Mouse (Mus musculus): ENCODE results near the gene Rgma.

Gene Rgma

DNA sequence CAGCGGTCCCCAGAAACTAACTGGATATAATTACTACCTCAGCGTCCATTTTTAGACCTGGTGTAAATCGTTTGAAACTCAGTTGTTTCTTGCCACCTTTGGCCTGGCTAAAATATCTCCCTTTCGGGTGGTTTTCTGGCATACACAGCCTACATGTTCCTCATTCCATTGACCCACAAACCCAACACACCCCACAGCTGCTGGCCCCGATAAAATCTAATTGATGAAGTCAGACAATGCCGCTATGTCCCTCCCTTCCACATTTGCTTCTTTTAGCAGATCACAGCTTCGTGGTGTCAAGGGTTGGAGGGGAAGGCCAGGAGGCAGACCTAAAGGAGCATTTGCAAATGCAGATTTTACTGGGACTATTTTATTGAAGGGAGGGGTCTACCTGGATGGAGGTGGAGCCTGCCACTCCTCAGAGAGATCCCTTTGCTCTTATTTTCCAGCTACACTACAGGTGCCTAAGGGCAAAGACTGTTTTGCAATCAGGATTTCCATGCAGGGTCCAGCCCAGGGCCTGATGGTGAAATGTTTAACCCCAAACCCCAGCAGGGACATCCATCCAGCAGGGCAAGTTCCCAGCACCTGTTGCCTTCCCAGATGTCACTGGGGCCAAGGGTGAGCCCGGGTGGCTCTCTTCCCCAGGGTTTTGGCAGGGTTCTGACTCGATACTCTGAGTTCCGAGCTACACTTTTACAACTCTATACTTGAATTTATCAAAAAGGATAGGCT is 3.6 kb upstream of the Rgma start:
- DNase-seq (ENCODE audit: low spot score in 2 of 2): no peak

GRCm38 (mm10) chr7:73372352-73372970 is 2.8 kb upstream of the Rgma start:
- DNase-seq (ENCODE audit: low spot score in 2 of 2): peak; percentile 28 to 54

DNA sequence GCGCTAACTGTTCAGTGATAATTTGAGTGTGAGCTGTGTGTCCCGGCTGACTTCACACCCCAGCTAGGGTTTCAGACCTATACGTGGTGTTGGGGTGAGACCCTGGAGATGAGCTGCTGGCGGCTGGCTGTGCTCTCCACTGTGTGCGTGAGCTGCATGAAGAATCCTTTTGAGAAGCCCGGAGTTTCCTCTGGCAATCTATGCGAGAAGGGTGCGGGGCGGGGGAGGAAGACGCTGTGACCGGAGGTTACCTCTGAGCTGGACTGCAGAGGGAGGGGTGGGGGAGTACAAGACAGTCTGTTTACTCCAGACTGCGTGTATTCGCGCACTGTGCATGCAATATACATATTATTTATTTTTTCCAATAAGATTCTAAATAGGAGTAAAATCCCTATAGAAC is 582 bp upstream of the Rgma start:
- DNase-seq (ENCODE audit: low spot score in 2 of 2): peak in 1 of 2 experiments; percentile 38

DNA sequence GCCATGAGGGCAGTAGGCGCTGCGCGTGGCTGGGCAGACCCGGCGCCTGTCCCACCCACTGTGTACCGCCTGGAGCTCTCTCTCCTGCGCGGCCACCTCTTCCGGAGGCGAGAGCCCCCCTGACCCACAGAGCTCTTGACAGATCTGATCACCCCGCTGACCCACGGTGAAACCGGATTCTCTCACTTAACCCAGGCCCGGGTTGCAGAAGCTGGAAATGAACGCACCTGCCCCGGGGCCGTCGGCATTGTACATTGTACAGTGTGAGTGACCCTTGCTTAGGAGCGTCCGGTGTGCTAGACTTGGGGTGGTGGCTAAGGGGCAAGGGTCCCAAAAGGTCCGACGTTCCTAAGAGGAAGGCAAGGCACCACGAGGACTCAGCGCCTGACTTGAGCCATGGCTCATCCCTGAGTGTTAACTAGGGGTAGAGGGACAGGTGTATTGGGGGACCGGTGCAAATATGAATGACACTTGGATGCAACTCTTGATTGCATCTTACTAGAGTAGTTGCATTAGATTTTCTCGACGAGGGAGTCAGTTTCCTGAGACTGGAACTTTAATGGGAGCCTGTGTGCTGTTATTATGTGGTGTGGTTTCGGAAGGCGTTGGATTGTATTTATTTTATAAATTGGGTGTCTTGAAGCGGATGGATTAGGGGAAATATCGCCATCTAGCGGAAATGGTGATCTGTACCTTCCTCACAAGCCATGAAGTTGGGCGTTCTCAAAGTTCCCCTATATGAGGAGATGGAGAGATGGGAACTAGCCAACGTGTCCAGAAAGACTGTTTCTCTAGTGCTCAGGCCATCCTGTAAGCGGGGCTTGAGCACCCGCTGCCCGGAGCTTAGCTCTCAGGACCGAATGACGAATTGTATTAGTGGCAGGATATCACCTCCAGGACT is 1.0 kb downstream of the Rgma start:
- DNase-seq (ENCODE audit: low spot score in 2 of 2): peak; percentile 43 to 63

DNA sequence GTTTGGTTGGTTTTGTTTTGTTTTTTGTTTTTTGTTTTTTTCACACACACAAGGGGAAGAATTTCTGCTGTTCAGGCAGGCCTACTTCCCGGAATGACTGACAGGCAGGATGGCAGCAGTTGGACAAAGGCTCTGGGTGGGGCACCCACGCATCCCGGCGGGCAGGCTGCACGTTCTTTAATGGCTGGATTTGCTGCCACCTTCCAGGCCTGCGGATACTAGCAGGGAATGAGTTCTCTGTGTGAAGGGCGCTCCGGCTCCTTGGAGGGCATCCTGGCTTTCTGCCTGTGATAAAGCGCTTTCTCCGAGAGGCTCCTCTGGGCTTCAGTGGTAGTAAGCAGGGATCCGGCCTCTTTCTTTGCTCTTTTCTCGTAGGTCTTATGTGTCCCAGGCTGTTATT is 2.0 kb downstream of the Rgma start:
- DNase-seq (ENCODE audit: low spot score in 2 of 2): no peak

DNA sequence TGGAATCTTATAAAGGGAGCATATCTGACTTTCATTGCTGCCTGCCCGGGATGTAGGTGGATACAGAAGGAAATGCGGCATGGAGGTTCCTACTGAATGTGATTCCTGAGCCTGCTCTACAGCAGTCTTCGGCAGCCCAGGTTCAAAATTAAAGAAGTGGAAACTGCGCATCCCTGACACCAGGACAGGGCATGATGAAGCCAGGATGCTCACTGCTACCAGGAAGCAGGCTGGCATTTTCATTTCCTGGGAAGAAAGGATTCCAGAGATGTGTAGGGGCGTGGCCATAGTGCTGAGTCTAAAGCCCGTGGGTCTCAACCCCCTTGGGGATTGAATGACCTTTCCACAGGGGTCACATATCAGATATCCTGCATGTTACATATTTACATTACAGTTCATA is 2.7 kb downstream of the Rgma start:
- no peak for DNase-seq (ENCODE audit: low spot score in 2 of 2)

DNA sequence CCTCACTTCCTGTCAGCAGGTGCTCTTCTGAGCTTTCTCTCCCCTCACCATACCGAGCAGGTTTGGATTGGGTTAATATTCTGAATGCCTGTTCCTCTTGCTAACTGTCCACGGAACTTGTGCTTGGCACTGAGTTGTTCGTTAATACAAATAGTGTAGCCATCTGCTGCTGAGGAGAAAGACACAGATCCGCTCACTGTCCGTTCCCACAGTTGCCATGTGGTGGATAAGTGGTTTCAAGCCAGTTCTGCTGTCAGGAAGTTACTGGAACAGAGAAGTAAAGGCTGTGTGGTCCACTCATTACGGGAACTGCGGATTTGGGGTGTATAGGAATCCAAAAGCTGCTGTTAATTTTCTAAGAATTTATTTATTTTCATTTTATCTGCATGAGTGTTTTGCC is 7.5 kb downstream of the Rgma start:
- no peak for DNase-seq (ENCODE audit: low spot score in 2 of 2)

DNA sequence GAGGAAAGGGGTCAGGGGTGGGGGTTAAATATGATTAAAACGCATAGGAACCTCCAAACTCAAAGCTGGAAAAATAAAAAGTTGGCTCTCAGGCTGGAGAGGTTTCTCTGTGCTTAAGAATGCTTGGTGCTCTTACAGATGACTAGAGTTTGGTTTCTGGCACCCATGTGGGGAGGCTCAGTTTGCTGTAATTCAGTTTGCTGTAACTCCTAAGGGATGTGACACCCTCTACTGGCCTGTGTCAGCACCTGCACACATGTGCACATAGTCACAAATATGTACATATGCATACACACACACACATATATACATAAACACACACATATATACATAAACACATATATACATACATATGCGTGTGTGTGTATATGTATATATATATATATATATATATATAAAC is 13.6 kb downstream of the Rgma start:
- no peak for DNase-seq (ENCODE audit: low spot score in 2 of 2)

DNA sequence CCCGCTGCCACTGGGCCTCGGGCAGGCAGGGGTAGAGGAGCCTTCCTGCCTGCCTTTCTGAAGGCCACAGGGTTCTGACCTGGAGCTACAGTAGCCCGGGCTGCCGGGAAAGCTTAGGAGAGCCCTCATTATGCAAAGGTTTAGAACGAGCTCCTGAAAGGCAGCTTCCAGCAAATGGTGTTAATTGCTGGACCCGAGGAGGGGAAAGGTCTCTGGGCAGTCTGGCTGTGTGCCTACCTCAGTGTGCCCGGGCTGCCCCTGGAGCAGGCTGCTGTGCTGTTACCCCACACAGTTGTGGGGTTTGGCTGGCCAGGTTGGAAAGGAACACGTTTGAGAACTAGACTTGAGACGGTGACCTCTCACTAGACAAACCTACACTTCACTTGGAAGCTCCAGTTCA is 14.1 kb downstream of the Rgma start:
- DNase-seq (ENCODE audit: low spot score in 2 of 2): no peak

GRCm38 (mm10) chr7:73389871-73390294 is 14.6 kb downstream of the Rgma start:
- DNase-seq (ENCODE audit: low spot score in 2 of 2): no peak

DNA sequence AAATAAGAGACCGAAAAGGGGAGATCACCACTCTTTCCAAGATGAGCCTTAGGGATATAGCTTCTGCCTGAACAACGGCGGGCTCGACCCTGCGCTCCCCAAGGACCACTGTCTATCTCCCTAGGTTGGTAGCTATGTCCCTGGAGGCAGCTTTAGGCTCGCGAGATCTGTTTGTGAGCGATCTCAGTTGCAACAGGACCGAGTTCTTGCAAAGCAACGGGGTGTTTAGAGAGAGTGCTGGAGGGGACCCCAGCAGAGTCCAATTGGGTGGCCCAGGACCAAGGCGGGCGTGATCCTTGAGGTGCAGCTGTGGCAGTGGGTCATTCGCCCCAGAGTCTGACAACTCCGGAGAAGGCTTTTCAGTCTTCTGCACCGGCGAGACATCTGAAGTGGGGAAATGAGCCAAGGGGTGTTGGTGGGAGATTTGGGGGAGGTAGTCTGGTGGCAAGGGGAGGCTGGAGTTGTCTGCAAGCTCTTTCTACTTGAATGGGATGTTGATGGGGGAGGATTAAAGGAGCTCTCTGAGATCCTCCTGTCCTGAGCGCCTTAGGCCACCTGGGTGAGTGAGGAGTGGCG is 15.2 kb downstream of the Rgma start:
- DNase-seq (ENCODE audit: low spot score in 2 of 2): no peak

- DNase-seq (ENCODE audit: low spot score in 2 of 2): peak; percentile 49 to 62
These were observed 15.8 kb downstream of the Rgma start for GRCm38 (mm10) chr7:73391002-73391517.

- DNase-seq (ENCODE audit: low spot score in 2 of 2): no peak
These were observed 16.4 kb downstream of the Rgma start for GRCm38 (mm10) chr7:73391518-73392321.

GRCm38 (mm10) chr7:73392359-73392758 is 17.1 kb downstream of the Rgma start:
- no peak for DNase-seq (ENCODE audit: low spot score in 2 of 2)

DNA sequence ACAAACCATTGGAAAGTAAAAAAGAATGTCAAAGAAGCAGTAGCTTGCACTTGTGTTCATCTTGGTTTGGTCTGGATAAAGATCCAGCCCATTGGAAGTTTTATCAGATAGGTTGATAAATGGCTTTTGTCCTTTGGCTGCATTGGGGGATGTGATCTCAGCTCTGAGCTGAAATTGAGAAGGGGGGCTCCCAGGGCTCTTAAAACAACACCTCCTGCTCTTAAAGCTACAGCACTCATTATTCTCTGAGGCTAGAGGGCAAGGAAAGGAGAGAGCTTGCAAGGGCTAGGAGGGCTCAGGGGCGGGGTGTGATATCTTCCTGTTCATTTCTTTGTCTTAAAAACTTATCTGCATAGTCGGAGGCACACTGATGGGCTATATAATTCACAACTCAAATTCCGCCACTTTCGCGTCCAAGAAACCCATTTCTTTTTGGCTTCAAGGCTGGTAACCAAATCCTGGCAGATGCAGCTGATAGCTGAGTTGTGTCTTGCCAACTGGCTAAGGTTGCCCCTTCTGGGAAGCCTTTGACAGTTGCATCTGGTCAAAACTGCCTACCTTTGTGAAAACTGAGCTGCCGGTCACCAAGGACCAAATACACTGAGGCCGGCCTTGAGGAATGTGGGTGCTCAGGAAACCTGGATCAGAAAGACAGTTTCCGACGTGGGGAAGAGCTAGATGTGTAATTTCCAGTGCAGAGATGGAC is 18.2 kb downstream of the Rgma start:
- no peak for DNase-seq (ENCODE audit: low spot score in 2 of 2)

- no peak for DNase-seq (ENCODE audit: low spot score in 2 of 2)
These were observed 18.7 kb downstream of the Rgma start for GRCm38 (mm10) chr7:73394013-73394409.

GRCm38 (mm10) chr7:73398319-73398718 is 23.0 kb downstream of the Rgma start:
- DNase-seq (ENCODE audit: low spot score in 2 of 2): no peak

- DNase-seq (ENCODE audit: low spot score in 2 of 2): no peak
These were observed 23.6 kb downstream of the Rgma start for GRCm38 (mm10) chr7:73398806-73399442.

- DNase-seq (ENCODE audit: low spot score in 2 of 2): peak in 1 of 2 experiments; percentile 63
These were observed 24.3 kb downstream of the Rgma start for GRCm38 (mm10) chr7:73399501-73400044.

Data from frontal cortex, postnatal 14 days (tissue).